8 mouse cellular contexts compared by ENCODE assay signal in genomic region chr11:111652882-111653281, GRCm38 (mm10).
DNase-seq lines count a peak whose midpoint lies in the region; ATAC-seq and TF ChIP-seq lines count a peak whose summit lies in the region.

No protein-coding gene starts in this region.

- no peaks in the 10 kb centered on the region for H3K9me3 ChIP-seq in hindbrain, embryonic 14.5 days (ENCODE audit: control insufficient read depth, low read length)
- H3K9me3 ChIP-seq in hindbrain, embryonic 16.5 days (ENCODE audit: control insufficient read depth, low read length): no peaks in the 10 kb centered on the region
- H3K9me3 ChIP-seq in MEL (replicated peaks; ENCODE audit: insufficient read depth, low read length): no peaks in the 10 kb centered on the region

- no peak overlapping the region for H3K27ac ChIP-seq in hindbrain, embryonic 14.5 days
- no peak overlapping the region for H3K27ac ChIP-seq in hindbrain, embryonic 16.5 days (ENCODE audit: low read depth, low read length)
- no peak overlapping the region for H3K27ac ChIP-seq in MEL (ENCODE audit: control insufficient read depth, low read depth, low read length)

- H3K36me3 ChIP-seq in hindbrain, embryonic 14.5 days (replicated peaks; ENCODE audit: control insufficient read depth, insufficient read depth): no peaks in the 10 kb centered on the region
- no peaks in the 10 kb centered on the region for H3K36me3 ChIP-seq in hindbrain, embryonic 16.5 days (ENCODE audit: control insufficient read depth, insufficient read depth, low read length)
- no peaks in the 10 kb centered on the region; a peak in 1 of 4 replicates for H3K36me3 ChIP-seq in MEL (ENCODE audit: control insufficient read depth in 1 of 2, insufficient read depth in 2 of 2, low read length in 2 of 2)

- no peak overlapping the region for H3K4me3 ChIP-seq in hindbrain, embryonic 14.5 days (replicated peaks; ENCODE audit: low read length)
- H3K4me3 ChIP-seq in hindbrain, embryonic 16.5 days (ENCODE audit: low read length): no peak overlapping the region
- peak overlapping the region in 1 of 2 experiments; percentile 10; a peak in 1 of 4 replicates for H3K4me3 ChIP-seq in MEL (ENCODE audit: control insufficient read depth in 1 of 2, insufficient read depth in 1 of 2, low read depth in 2 of 2, low read length in 2 of 2)

- no peak overlapping the region for H3K4me2 ChIP-seq in hindbrain, embryonic 14.5 days (replicated peaks)
- H3K4me2 ChIP-seq in hindbrain, embryonic 16.5 days (ENCODE audit: low read length): no peak overlapping the region

- DNase-seq in hindbrain, embryonic 14.5 days (ENCODE audit: low spot score): peak; percentile 83
- DNase-seq in 3T3-L1 (ENCODE audit: low read depth, low spot score) (peak; percentile 74), MEL (ENCODE audit: low read depth, low spot score) (peak; percentile 72)
- DNase-seq in frontal cortex, postnatal 36 days (ENCODE audit: low spot score in 2 of 2): peak; percentile 12 to 45
- peak; percentile 78 for DNase-seq in retina, embryonic 14.5 days (ENCODE audit: low spot score)

- WGBS in hindbrain, embryonic 14.5 days: 52% methylated on average over 3 of the region's 3 CpGs
- 53% methylated on average over 3 of the region's 3 CpGs for WGBS in hindbrain, embryonic 16.5 days

- no peak for TF ChIP-seq EP300 in MEL (IDR thresholded peaks at IDR 0.05; ENCODE audit: low read depth in 1 of 2, low read length in 2 of 2)

- H3K79me2 ChIP-seq in MEL (ENCODE audit: control insufficient read depth, insufficient read depth, low read length, poor library complexity): no peaks in the 10 kb centered on the region

- TF ChIP-seq POLR2A in MEL (IDR thresholded peaks at IDR 0.05; ENCODE audit: control insufficient read depth in 1 of 2, insufficient read depth in 1 of 2, low read depth in 1 of 2, low read length in 2 of 2, poor library complexity in 1 of 2): no peak

- H3K9ac ChIP-seq in hindbrain, embryonic 14.5 days: no peak overlapping the region
- H3K9ac ChIP-seq in hindbrain, embryonic 16.5 days (ENCODE audit: low read depth, low read length): no peak overlapping the region
- no peak overlapping the region for H3K9ac ChIP-seq in MEL (ENCODE audit: control insufficient read depth, low read depth, low read length, poor library complexity, severe bottlenecking)

- no peak for ATAC-seq in hindbrain, embryonic 14.5 days (ENCODE audit: low FRiP score)
- no peak for ATAC-seq in hindbrain, embryonic 16.5 days
- no peak for ATAC-seq in megakaryocyte, adult 5-6 weeks (ENCODE audit: poor library complexity, severe bottlenecking)
- ATAC-seq in inflammation-experienced regulatory T-cells, adult 6 months: no peak

- no peaks in the 10 kb centered on the region for H3K4me1 ChIP-seq in hindbrain, embryonic 14.5 days (replicated peaks; ENCODE audit: control insufficient read depth, insufficient read depth, low read length)
- H3K4me1 ChIP-seq in hindbrain, embryonic 16.5 days (ENCODE audit: control insufficient read depth, insufficient read depth, low read depth, low read length): no peaks in the 10 kb centered on the region
- H3K4me1 ChIP-seq in MEL (ENCODE audit: control insufficient read depth in 1 of 2, insufficient read depth in 2 of 2, low read length in 2 of 2): peaks cover 0 to 2% of the 10 kb centered on the region in 2 experiments; a peak in 1 of 4 replicates

- H3K27me3 ChIP-seq in hindbrain, embryonic 14.5 days (ENCODE audit: control insufficient read depth, insufficient read depth, low read length): no peaks in the 10 kb centered on the region
- no peaks in the 10 kb centered on the region for H3K27me3 ChIP-seq in hindbrain, embryonic 16.5 days (replicated peaks; ENCODE audit: control insufficient read depth, insufficient read depth, low read length)
- H3K27me3 ChIP-seq in MEL (ENCODE audit: control insufficient read depth in 1 of 2, insufficient read depth in 2 of 2, low read length in 2 of 2): peaks cover 0 to 2% of the 10 kb centered on the region in 2 experiments; a peak in 1 of 4 replicates

- TF ChIP-seq CTCF in MEL (IDR thresholded peaks at IDR 0.05 in 2 of 3, conservative IDR thresholded peaks at IDR 0.05 in 1 of 3; ENCODE audit: control insufficient read depth in 1 of 3, insufficient read depth in 1 of 3, low read depth in 2 of 3, low read length in 3 of 3, poor library complexity in 1 of 3, severe bottlenecking in 1 of 3): peak; percentile 50 to 95 (median 54)

- TF ChIP-seq RAD21 in MEL (IDR thresholded peaks at IDR 0.05; ENCODE audit: low read depth, low read length): peak; percentile 100

TF ChIP-seq in MEL, 35 proteins besides CTCF, POLR2A, EP300 and RAD21:
- TF ChIP-seq SMC3 (IDR thresholded peaks at IDR 0.05; ENCODE audit: low read depth, low read length) (peak; percentile 96), ZC3H11A (IDR thresholded peaks at IDR 0.05; ENCODE audit: low read depth, low read length) (peak; percentile 98), ETS1 (IDR thresholded peaks at IDR 0.05; ENCODE audit: low read depth, low read length) (no peak)

Comparison
In these comparisons a context has a peak if more than half of its experiments do, and no peak if none do; other contexts are left out.
1. DNase-seq: peak in every context shown above with its lines; median percentile 83 in hindbrain, embryonic 14.5 days; 78 in retina, embryonic 14.5 days; 74 in 3T3-L1; 72 in MEL; 28 in frontal cortex, postnatal 36 days.